Mouse (Mus musculus): ENCODE measurements at regions not wholly inside any gene's neighbourhood (a gene's known extent, or its start where the extent isn't known, plus 50 kb on each side); places are given as distances from the start of the nearest gene placed in this dataset.

DNA sequence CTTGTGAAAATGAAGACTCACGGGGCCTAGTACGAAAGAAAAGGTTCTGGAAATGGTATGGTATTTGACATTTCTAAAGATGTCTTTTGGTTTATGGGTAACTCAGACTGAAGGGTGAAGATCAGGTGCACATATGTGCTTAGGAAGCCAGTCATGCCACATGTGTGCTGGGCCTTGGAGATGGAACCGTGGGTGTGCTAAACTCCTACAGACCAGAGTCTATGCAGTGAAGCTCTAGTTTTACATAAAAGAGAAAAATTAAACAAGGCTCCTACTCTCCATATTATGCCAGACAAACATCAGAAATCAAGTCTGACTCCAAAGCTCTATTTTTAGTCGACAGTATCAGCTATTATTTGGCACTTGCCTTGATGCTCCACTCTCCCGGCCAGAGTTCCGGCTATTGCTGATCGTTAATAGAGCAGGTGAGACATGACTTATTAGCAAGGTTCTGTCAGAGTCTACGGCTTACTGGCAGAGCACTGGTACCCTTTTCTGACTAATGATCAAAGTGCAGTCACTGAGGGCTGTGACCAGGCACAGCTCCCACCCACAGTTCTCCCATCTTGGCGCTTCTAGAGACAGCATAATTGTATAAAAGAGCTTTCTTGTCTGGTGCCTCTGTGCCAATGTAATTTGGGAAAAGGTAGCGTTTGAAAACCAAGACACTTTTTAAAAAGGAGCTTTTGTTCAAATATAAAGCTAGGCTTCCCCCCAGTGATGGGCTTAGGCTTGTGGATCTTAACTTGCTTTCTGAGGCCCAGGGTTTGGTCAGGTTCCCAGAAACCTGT lies 119.2 kb upstream of the Ccdc122 start:
- DNase-seq (ENCODE audit: low spot score in 2 of 2) = peak in 1 of 2 experiments; percentile 39

DNA sequence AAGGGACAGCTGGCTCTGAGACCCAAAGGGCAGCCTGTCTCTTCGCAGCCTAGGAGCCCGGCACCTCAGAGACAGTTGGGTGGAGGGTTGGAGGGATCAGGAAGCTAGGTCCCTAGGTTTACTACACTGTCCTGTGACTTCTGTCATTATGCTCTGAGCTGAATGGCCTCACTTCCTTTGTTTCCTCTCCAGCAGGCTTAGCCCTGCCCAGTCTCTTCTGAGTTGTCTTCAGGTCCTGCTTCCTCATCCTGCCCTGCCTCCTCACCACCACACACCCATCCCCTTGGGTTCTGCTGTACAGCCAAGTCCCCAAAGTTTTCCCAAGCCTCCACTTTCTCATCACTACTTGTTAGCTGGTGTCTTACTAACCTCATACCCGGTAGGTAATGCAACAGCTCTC lies 122.7 kb upstream of the Ccdc122 start:
- no peak for DNase-seq (ENCODE audit: low spot score in 2 of 2)

DNA sequence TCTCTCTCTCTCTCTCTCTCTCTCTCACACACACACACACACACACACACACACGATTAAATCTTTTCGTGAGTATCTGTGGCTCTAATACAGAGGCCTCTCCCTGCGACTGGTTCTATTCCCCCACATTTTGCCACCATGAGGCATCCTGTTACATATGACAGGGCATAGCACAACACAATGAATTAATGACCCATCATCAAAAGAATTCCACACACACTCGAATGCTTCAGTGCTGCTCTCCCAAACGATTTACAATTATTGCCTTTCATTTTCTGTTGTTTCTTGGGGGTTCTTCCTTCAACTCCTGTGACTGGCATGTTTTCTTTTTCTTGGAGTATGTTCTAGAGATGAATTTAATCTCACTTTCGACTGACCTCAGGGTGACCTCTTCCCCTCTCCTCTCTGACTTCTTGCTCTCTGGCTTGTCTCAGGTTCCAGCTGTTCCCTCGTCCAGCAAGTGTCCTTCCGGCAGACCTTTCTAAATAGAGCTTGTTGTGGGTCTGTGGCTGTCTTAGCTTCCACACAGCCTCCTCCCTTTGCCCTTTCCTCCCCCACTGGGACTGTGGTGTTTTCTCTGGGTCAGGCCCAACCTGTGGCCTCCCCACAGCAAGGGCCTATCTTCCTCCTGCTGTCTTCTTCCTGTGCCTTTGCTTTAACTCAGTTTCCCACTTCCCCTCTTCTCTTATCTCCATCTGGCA lies 124.1 kb upstream of the Ccdc122 start:
- DNase-seq (ENCODE audit: low spot score in 2 of 2) = no peak

DNA sequence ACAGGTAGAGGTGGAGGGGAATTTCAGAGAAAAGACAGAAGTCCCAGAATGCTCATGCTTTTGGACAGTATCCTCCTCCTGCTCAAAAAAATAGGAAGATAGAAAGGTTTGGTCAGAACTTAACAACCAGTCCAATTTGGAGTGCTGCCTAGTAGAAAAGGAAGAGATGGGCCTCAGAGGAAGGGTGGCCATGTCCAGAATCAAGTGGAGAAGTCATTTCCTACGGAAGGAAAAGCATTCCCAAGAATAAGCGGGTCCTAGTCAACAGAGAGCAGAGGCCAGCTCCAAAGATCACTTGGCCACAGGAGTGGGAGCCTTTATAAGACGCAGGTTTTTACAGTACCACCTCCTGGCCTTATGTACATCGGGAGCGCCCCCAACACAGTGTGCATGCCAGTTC lies 125.3 kb upstream of the Ccdc122 start:
- DNase-seq (ENCODE audit: low spot score in 2 of 2) = no peak

DNA sequence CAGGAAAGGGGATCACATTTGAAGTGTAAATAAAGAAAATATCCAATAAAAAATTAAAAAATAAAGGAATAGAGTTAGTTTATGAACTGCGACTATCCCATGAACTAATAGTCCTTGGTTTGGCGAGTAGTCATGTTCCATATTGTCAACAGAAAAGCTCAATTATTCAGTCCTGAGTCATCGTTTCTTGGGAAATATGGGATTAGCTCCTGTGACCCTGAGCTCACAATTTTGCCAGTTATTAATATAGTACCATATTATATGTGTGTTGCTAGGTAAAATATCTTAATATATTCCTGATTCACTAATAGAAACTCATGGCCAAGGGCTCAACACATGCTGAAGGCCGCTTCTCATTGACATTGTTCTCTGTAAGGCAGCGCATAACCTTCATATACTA lies 126.4 kb upstream of the Ccdc122 start:
- DNase-seq (ENCODE audit: low spot score in 2 of 2) = no peak

DNA sequence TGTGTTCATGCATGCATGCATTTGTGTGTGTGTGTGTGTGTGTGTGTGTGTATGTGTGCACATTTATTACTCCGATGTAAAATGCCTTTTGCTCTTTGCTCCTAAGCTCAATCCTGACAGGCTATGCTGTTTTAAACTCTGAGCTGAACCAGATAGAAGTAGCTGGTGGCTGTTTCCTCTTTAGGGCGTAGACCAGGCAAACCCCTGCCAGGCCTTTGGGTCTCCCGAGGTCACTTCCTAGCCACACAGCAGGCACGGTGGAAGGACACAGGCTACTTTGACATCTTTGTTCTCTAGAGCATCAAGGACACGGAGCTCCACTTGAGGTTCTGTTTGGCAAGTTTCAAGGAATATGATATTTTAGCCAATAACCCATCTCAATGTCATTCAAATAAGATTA lies 128.6 kb upstream of the Ccdc122 start:
- DNase-seq (ENCODE audit: low spot score in 2 of 2) = no peak

DNA sequence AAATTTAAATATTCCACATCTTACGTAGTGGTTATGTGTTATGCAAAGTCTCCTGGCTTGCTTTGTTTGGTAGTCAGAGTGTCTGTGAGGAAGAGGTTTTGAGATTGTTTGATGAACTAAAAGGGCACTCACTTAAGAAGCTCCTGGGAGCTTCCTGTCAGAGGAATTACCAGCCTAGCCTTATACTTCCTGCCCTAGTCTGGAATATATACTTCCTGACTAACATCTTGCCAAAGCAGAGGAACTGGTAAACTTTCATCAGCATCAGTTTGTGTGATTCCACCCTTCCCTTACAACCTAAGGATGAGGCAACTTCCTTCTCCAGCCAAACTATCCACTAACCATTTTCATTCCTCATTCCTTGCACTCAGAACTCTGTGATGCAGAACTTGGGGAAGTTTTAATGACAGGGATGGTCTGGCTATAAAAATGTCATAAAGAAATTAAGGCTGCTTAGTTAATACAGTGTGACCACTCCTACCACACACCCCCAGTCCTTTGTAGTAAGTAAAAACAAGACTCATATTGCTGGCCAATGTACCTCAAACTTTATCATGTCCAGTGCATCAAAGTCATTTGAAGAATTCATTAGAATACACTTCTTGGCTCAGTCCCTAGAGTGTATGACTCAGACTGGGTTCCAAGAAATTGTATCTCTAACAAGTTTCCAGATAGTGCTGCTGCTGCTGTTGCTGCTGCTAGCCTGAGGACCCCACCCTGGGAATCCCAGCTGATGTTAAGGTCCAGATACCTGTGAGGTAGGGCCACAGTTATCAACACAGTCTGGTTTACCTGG lies 133.4 kb upstream of the Ccdc122 start:
- no peak for DNase-seq (ENCODE audit: low spot score in 2 of 2)

DNA sequence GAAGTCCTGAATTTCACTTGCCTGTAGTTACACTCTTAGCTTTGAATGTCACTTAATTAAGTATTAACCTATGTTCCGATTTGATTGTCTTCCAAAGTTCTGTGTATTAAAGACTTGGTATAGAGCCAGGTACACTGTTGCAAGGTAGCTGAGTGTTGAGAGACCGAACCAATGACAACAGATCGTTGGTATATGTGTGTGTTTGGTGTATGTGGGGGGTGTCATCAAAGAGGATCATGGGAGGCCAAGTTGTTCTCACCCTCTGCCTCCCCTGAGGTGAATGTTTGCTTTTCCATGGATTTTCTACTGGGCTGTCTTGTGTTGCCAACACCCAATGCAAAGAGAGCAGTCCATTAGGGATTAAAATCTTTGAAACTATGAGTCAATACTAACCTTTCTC lies 135.1 kb upstream of the Ccdc122 start:
- no peak for DNase-seq (ENCODE audit: low spot score in 2 of 2)

DNA sequence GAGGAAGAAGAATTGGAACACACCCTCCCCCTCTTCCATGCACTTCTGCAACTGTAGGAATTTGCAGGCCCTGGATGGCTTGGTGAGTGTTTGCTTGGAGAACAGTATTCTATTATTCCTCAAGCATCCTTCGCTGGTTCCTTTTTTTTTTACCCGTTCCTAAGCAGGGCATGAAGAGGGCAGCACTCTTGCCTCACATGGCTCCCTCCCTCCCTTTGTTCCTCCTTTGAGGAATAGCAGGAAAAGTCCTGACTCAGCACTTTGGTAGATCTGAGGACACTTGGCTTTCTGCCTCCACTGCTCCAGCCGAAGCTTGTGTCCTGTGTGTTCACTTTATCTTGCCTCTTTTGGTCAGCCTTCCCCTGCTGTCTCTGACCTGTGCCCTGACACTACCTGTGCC lies 137.2 kb upstream of the Ccdc122 start:
- no peak for DNase-seq (ENCODE audit: low spot score in 2 of 2)

DNA sequence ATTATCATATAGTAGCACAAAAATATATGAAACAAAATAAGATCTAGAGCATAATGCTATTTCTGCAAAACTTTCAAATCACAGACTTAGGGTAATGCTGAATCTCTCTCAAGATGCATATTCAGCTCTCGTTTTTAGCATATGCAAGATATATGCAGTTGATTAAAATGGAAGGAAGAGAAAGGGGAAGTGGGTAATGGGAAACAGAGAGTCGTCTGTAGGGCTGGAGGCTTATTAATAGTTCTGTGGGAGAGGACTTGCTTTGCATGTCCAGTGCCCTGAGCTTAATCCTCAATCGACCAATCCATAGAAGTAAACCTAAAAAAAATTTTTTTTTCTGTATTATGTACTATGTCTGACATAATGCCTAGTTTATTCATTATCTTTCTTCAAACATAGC lies 148.9 kb upstream of the Ccdc122 start:
- no peak for DNase-seq (ENCODE audit: low spot score in 2 of 2)

DNA sequence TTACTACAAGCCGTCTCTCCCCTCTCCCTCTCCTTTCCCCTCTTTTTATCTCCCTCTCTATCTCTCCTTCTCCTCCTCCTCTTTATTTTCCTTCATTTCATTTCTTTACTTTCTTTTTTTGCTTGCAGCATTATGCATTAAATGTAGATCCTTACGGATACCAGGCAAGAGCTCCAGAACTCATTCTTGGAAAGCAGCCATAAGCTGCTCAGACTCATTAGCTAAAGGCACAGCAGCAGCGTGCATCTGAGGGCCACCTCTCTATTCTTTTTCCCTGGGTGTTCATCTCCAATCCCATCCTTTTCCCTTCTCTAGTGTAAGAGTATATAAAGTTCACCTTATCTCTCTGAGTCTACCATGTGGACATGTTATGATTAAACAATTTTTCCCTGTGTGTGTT lies 149.4 kb upstream of the Ccdc122 start:
- no peak for DNase-seq (ENCODE audit: low spot score in 2 of 2)

DNA sequence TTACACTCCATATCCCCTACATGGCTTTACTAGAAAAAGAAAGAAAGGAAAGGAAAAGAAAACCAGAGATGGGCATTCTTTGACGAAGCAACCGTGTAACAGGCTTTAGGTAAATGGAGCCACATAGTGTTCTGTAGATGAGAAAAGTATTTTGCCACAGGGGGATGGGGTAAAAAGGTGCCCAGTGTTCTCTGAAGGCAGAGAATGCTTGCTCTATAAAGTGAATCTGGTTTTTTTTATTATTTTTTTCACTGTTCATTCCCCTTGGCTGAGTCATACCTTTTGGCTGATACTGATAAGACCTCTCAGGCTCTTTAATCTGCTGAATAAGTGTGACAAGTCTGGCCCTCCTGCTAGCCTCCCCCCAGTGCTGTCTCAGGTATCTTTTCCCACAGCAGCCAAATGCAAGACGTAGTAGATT lies 153.3 kb upstream of the Ccdc122 start:
- DNase-seq (ENCODE audit: low spot score in 2 of 2) = no peak

DNA sequence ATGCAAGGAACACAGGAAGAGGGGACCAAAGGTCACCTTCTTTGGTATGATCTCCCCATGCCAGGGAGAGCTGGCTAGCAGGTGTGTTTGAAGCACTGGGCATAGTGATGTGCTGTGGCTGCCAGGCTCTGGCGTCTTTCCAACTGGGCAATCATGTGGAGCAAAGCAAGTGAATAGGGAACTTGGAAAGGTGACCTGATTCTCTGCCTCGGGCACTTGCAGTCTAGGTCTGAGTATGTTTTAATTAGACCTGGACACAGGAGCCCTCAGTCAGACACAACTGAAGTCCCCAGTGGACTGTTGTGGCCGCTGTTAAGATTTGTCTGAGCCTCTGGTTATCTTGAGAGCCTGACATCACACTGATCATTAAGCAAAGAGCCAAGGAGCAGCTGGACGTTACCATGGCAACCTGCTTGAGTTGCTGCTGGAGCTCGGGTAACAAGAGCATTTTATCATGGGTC lies 153.8 kb upstream of the Ccdc122 start:
- DNase-seq (ENCODE audit: low spot score in 2 of 2) = peak; percentile 9 to 31

DNA sequence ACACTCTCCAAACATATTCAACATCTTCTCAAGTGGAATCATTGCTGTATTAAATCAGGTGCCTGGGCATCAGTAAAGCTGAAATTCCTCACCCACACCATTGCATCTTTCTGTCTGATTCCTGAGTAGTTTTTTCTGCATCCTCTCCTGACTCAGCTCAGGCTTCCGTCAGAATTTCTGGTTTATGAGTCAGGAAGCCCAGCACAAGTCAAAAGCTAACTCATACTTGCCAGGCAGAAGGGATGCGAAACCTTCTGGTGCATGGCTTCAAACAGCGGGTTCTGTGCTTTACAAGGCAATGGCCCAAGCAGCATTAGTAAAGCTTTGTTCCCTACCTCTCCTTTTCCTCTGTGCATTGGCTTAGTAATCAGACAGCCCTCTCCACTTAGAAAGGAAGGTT lies 155.7 kb upstream of the Ccdc122 start:
- DNase-seq (ENCODE audit: low spot score in 2 of 2) = peak; percentile 19 to 47

DNA sequence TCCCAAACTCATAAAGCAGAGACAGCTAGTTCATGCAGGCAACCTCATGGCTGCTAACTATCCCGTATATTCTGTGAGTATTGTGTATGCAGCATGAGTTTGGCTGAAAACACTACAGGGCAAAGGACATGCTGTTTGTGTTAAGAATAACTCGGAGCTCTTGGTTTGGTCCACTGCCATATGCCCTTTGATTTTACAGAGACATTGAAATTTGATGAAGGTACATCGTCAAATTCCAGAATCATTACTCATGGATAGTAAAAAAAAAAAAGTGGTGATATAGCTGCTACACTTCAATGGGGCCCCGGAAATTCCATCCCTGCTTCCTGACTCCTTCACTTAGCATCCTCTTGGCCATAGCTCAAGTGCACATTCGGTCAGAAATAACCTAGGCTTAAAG lies 159.3 kb upstream of the Ccdc122 start:
- no peak for DNase-seq (ENCODE audit: low spot score in 2 of 2)

DNA sequence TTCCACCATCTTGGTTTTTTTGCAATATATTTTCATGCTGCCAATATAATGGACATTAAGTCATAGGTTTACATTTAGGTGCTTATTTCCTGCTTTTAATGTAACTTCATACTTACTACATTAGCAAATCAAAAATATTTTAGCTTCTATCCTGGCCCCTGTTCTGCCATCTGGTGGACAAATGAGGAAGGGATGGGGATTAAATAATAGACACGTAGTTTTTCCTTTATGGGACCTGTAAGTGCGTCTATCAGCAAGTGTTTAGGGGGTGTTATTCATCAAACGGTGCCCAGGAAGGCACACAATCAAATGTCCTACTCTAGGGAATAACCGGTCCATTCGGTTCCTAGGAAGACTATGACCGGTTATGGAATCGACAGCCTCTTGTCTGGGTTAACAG lies 160.6 kb upstream of the Ccdc122 start:
- peak; percentile 22 to 83 for DNase-seq (ENCODE audit: low spot score in 2 of 2)

DNA sequence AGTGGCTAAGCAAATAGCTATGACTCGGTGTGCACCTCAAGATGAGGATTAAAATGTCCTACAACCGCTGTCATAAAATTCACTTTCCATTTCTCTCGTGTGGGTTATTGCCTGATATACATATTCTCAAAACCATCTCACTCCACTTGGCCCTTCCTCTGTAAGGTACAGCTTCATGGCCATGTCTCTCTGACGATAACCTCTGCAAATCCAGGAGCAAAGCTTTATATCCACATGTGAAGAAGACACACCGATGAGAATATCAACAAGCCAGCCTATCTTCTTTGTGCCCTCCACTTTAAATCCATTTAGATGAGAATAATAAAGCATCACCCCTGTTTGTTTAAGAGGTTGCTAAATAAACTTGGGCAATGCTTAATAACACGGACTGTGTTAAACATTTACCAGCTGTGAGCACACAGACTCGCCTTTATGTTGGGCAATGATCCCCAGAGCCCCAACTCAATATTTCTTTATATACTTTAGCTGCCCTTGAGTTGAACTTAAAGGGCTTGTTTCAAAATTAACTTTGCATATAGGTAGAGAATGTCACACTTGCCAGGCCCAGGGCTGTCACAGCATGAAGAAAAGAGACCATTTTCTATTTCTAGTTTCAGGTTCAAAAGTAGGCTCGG lies 161.2 kb upstream of the Ccdc122 start:
- DNase-seq (ENCODE audit: low spot score in 2 of 2) = no peak

DNA sequence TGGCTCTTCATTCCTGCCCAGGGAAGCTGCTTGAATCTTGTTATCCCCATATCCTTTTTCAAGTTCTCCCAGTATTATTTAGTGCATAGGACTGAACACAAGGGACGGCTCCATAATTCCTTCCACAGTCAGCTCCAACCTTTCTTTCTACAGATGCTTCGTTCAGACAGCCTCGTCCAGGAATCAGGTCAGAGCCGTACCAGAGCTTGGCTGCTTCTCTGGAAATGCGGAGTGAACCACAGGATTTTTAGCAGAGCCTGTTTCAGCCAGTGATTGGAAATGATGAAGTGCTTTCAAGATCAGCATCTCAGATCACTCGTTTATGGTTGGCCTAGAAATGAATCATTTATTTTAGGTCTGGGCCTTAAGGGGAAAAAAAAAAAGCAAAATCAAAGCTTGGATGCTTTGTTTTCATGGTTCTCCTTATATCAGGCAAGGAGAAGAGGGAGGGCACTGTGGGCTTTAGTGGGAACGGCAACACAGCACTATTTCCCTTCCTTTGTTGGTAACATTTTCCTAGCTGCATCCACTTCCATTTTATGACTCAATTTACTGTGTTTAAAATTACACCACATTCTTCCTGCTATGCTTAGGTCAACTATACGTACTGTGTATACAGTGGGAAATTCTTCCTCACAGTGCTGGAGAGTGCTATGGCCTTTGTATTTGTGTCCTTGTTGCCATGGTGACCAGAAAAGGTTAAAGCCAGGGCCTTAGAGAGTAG lies 161.9 kb upstream of the Ccdc122 start:
- no peak for DNase-seq (ENCODE audit: low spot score in 2 of 2)

DNA sequence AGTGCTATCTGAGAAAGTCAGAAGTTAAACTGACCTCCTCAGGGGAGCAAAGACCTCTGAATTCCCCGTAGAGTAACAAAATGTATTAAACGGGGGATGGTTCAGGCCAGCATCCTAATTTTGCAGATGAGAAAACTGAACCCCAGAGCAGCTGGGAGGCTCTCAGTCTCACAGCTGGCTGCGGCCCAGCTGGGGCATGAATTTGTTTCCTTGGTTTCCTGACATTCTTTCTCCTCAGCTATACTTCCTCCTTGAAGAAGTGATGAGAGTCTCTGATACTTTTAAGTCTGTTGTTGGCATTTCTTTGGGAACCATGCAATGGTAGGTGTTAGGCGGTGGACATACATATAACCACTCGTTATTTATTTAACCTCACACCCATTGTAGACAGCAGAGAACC lies 162.9 kb upstream of the Ccdc122 start:
- DNase-seq (ENCODE audit: low spot score in 2 of 2) = no peak

DNA sequence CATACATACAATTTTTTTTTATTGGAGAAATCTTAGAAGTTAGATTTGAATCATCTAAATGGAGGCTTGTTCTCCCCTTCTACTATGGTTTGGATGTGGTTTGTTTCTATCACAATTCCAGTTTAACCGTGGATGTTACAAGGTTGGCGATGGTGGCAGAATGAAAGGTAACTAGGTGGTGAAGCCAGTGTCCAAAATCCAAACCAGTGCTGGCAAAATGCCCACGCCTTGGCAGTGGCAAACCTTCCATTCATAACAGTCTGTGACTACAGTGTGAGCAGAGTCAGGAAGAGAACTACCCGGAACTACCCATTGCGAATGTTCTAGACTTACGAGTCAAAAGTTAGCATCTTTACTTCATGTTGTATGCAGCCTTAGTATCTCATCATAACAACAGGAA lies 163.6 kb upstream of the Ccdc122 start:
- DNase-seq (ENCODE audit: low spot score in 2 of 2) = no peak

DNA sequence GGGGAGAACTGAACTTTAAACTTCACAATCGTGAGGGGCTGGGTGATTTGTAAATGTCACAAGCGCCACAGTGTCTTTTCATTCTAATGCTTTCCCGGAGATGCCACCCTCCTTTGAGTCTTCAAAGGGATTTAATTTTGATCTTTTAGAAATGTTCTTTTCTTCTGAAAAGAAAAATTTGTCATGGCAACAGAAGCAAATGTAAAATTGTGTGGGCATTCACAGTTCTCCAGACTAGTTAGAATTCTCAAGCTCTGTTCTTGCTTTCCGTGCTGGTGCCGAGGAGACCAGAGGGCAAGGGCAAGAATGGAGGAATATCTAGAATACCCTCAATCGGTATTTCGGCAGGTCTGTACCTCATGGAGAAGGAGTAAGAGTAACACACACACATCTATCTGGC lies 164.1 kb upstream of the Ccdc122 start:
- peak in 1 of 2 experiments; percentile 19 for DNase-seq (ENCODE audit: low spot score in 2 of 2)

Data from layer of hippocampus, adult 18-20 months (tissue).